Mouse (Mus musculus) embryo, embryonic 11 days (tissue): ENCODE data around the gene Rpl3.

Source experiments
- DNase-seq: peaks from one replicate; pipeline ENCODE4 v3.0.0-alpha.2; 2015

Gene Rpl3

DNA sequence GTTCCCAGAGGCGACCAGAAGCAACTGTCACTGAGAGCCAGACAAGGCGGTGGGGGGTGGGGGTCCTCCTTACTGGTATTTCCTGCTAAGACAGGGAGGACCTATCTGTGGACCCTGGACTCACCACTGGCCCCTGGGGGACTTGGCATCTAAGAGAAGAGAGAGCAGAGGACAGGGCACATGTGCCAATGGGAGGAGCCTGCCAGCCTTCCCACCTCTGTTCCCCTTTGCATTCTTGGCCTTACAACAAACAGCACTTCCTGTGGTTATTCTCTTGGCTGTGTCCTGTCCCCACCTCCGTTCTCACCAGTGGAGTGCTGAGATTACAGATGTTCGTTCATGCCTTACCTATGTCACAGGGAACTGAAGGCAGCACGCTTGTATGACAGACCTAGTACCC, 62.8 kb downstream of the Rpl3 start:
- DNase-seq = no peak
